Mouse (Mus musculus) limb, embryonic 15.5 days (tissue): ENCODE results near the gene Col4a1. TPM values are rescaled to one million over a fixed set of nuclear protein-coding genes. Genes with fewer than 3 reads are reported as not detected.
A peak's percentile ranks its signal among the peaks of the same experiment; 100 is the strongest.

Experiments used
- ATAC-seq: fragments of 200-750 bp; cut with Nextera tagmentation; 2 replicates; pipeline ENCODE4 v1.8.0; 2017; ENCODE audit warnings: low read depth, moderate TSS enrichment; ENCODE audit not compliant: insufficient number of reproducible peaks, low FRiP score, low TSS enrichment
- H3K27ac ChIP-seq: fragments of 300-500 bp; sonication (generic); 2 replicates; pipeline ENCODE4 v1.5.1; 2015; ENCODE audit warnings: moderate library complexity, mild to moderate bottlenecking, inconsistent platforms
- H3K27me3 ChIP-seq: fragments of 300-500 bp; sonication (generic); 2 replicates; pipeline ENCODE4 v1.6.1; 2015; ENCODE audit warnings: inconsistent platforms
- H3K36me3 ChIP-seq: fragments of 300-500 bp; sonication (generic); 2 replicates; pipeline ENCODE4 v1.6.1; 2015; ENCODE audit warnings: inconsistent platforms
- H3K4me1 ChIP-seq: fragments of 300-500 bp; sonication (generic); 2 replicates; pipeline ENCODE4 v1.6.1; 2015; ENCODE audit warnings: inconsistent platforms
- H3K4me2 ChIP-seq: fragments of 300-500 bp; sonication (generic); 2 replicates; pipeline ENCODE4 v1.6.1; 2015; ENCODE audit warnings: mild to moderate bottlenecking, inconsistent platforms
- H3K4me3 ChIP-seq: fragments of 300-500 bp; sonication (generic); 2 replicates; pipeline ENCODE4 v1.5.1; 2015; ENCODE audit warnings: mild to moderate bottlenecking, inconsistent platforms
- H3K9ac ChIP-seq: fragments of 300-500 bp; sonication (generic); 2 replicates; pipeline ENCODE4 v1.6.1; 2015; ENCODE audit warnings: inconsistent platforms
- H3K9me3 ChIP-seq: fragments of 300-500 bp; sonication (generic); 2 replicates; pipeline ENCODE4 v1.6.1; 2016; ENCODE audit warnings: inconsistent platforms
- WGBS: fragments of 180-500 bp; shearing (Covaris S2); methylation state at CpG from one replicate; pipeline ENCODE4 v1.1.7; 2015; 5-methylcytosine and 5-hydroxymethylcytosine counted together
- polyA plus RNA-seq: library from polyadenylated mRNA; unstranded; fragments of >200 nt; fragmentation: Nextera tagmentation; extraction: Ambion mirVana; gene quantifications from 2 replicates; pipeline ENCODE4 v1.2.1, GENCODE M21; 2015

Gene Col4a1
- polyA plus RNA-seq, 1 experiment from 2014 or later, result 172 TPM

DNA sequence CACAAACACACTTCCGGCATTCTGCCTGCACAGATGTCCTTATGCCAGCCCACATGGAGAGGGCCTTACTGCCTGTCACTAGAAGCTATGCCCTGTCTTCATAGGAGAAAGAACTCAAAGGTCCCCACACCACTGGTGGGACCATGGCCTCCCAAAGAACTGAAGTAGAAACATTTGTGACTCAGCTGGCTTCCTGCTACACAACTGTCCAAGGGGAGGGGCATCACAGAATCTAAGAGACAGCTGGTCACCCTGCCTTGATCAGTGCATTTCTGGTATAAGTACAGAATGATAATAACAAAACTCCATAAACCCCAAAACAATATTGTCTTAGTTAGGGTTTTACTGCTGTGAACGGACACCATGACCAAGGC is 156.3 kb downstream of the Col4a1 start:
- no peak overlapping the region for H3K4me3 ChIP-seq
- H3K27ac ChIP-seq, result no peak overlapping the region
- no peak for ATAC-seq
- no peaks in the 10 kb centered on the region for H3K27me3 ChIP-seq
- WGBS, result 83% methylated on average over 2 of the region's 2 CpGs
- 0 out of 2 replicates have a peak, but pooled peaks cover 3% of the 10 kb centered on the region for H3K4me1 ChIP-seq
- no peaks in the 10 kb centered on the region for H3K9me3 ChIP-seq
- no peaks in the 10 kb centered on the region for H3K36me3 ChIP-seq
- H3K4me2 ChIP-seq, result no peak overlapping the region
- H3K9ac ChIP-seq, result no peak overlapping the region

DNA sequence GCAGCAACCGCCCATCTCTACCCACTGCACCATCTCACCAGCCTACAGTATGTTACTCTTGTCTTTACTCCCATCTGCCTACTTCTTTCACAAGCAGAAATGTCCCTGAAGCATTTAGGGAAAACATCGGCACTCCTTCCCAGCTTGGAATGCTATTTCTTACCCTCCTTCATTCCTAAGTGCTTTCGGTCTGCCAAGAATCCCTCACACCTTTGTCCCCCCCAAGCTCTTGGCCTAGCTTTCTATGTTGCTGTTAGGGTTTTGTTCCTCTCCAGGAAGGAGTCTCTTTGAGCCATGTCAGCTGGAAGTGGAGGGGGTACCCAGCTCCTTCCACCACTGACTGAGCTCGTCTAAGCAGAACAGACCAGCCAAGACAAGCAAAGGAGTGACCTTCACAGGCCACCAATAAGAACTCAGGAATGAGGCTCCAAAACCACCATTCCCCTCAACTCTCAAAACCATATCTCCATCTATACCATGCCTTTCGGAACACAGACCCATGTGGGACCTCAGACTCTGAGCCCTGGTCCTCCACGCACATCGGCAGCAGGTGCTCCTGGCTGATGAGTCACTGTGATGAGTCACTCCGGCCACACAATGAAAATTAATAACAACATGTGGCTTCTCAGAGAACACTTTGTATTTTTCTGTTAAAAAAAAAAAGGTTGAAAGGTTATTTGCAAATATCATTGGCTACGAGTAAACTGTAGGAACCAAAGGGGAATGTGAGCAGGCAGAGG is 156.9 kb downstream of the Col4a1 start:
- 71% methylated on average over 9 of the region's 9 CpGs for whole genome bisulfite sequencing
- no peak for ATAC-seq
- no peaks in the 10 kb centered on the region for H3K36me3 ChIP-seq
- H3K27me3 ChIP-seq, result no peaks in the 10 kb centered on the region
- H3K4me1 ChIP-seq, result 0 out of 2 replicates have a peak, but pooled peaks cover 3% of the 10 kb centered on the region
- 0 out of 2 replicates have a peak overlapping the region, but pooled peaks have one; percentile 7 for H3K27ac ChIP-seq
- no peak overlapping the region for H3K9ac ChIP-seq
- no peaks in the 10 kb centered on the region for H3K9me3 ChIP-seq
- no peak overlapping the region for H3K4me2 ChIP-seq
- H3K4me3 ChIP-seq, result no peak overlapping the region

DNA sequence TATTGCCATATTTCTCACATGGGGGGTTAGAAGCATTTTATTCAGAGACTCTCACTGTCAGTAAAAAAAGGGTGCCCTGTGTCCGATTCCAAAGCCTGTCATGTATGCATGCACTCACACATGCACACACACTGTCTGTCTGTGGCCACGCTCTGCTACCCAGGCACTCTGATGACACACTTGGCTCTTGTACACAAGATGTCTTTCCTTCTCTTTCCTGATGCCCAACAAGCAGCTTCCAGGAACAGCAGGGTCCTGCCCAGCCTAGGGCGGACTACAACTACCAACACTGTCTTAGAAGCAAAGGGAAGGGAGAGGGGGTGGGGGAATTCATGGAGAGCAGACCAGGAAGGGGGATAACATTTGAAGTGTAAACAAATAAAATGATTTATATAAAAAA is 162.4 kb downstream of the Col4a1 start:
- Histone ChIP-seq H3K9ac (no peak overlapping the region), H3K27ac (no peak overlapping the region), H3K4me3 (no peak overlapping the region), H3K36me3 (no peaks in the 10 kb centered on the region), H3K4me2 (no peak overlapping the region), H3K4me1 (no peaks in the 10 kb centered on the region), H3K9me3 (no peaks in the 10 kb centered on the region), H3K27me3 (no peaks in the 10 kb centered on the region)
- WGBS, result 80% methylated on average over 3 of the region's 3 CpGs
- ATAC-seq, result no peak

DNA sequence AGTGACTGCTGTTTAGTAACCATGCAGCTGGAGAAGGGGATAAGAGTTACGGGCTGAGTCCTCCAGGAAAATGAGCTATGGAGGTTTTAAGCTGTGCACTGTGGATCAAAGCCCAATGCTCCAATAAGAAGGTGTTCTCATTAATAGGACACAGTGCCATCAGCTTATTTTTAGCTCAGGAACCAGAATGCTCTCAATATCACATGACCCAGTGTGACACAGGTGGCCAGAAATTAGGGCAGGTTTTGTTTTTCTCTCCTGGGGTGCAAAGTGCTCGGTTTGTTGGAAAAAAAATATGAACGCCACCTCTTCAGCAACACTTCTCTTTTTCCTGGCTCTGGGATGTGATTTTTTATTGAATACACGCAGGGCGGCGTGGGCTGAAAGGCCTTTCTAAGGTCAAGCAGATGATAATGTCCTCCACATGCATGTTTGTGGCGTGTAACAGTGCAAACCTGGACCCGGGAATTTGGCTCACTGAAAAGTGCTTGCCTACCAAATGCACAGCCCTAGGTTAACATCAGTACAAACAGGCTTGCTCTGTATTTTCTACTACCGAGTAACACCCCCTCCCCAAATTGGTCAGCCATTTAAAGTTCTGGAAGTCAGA is 163.3 kb downstream of the Col4a1 start:
- Histone ChIP-seq H3K27ac (no peak overlapping the region), H3K36me3 (no peaks in the 10 kb centered on the region), H3K9ac (no peak overlapping the region), H3K4me1 (no peaks in the 10 kb centered on the region), H3K9me3 (no peaks in the 10 kb centered on the region), H3K27me3 (no peaks in the 10 kb centered on the region), H3K4me3 (no peak overlapping the region), H3K4me2 (no peak overlapping the region)
- 80% methylated on average over 9 of the region's 9 CpGs for WGBS
- no peak for ATAC-seq

DNA sequence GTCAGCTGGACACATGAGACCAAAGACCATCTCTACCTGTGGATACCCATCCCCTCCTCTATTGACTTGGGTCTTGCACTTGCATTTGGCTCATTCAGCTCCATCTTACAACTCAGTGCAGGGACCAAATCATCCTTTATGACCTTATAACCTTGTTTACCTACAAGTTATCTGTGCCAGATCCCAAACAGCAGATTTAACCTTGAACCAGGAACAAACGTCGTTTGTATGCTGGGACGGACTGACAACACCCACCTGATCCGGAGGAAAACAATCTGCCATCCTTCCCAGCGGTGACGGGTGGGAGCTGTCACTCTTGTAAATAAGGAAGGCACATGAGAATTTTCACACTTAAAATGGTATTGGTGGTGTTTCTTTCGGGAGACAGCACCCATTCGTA is 163.8 kb downstream of the Col4a1 start:
- H3K9me3 ChIP-seq, result no peaks in the 10 kb centered on the region
- no peak overlapping the region for H3K4me3 ChIP-seq
- no peak overlapping the region for H3K4me2 ChIP-seq
- no peaks in the 10 kb centered on the region for H3K36me3 ChIP-seq
- 84% methylated on average over 8 of the region's 8 CpGs for WGBS
- H3K27ac ChIP-seq, result no peak overlapping the region
- no peaks in the 10 kb centered on the region for H3K4me1 ChIP-seq
- H3K9ac ChIP-seq, result no peak overlapping the region
- ATAC-seq, result no peak
- H3K27me3 ChIP-seq, result no peaks in the 10 kb centered on the region

Other genes with a start within 250 kb of the Col4a1 start
- gene Col4a2, start within 50 bp of the Col4a1 start, polyA plus RNA-seq, result 77.4 and 83.3 TPM in 2 replicates
- gene Rab20, start 165.9 kb upstream of the Col4a1 start, polyA plus RNA-seq, result 1.8 and 2.0 TPM in 2 replicates
- gene Naxd, start 184.7 kb upstream of the Col4a1 start, polyA plus RNA-seq, result 117 and 124 TPM in 2 replicates
- 25.9 and 29.7 TPM in 2 replicates for gene Cars2, start 238.0 kb upstream of the Col4a1 start, polyA plus RNA-seq
- 38.0 and 39.9 TPM in 2 replicates for gene Ing1, start 242.7 kb upstream of the Col4a1 start, polyA plus RNA-seq